Mouse (Mus musculus) cortical plate, adult 2 months (tissue): ENCODE data around the gene Ptprm. TPM values are rescaled to one million over a fixed set of nuclear protein-coding genes. Genes with fewer than 3 reads are reported as not detected.

Source experiments
- H3K27ac ChIP-seq: fragments of 200-500 bp; 2 replicates; pipeline ENCODE4 v1.5.1; 2012; ENCODE audit warnings: low read length, control low read depth, inconsistent platforms; ENCODE audit not compliant: insufficient read depth
- H3K4me1 ChIP-seq: fragments of 200-500 bp; 2 replicates; pipeline ENCODE4 v1.6.1; 2011; ENCODE audit warnings: low read length; ENCODE audit not compliant: control insufficient read depth, insufficient read depth
- H3K4me3 ChIP-seq: fragments of 200-500 bp; 2 replicates; pipeline ENCODE4 v1.5.1; 2011; ENCODE audit warnings: mild to moderate bottlenecking, low read length, control low read depth; ENCODE audit not compliant: insufficient read depth
- CTCF ChIP-seq: fragments of 200-500 bp; IDR thresholded peaks from 2 replicates; pipeline ENCODE4 v1.5.1; 2011; ENCODE audit warnings: mild to moderate bottlenecking, control low read depth, low read length; ENCODE audit not compliant: insufficient read depth; ENCODE audit errors: extremely low read depth
- POLR2A ChIP-seq: fragments of 200-500 bp; IDR thresholded peaks from 2 replicates; pipeline ENCODE4 v1.6.1; 2011; ENCODE audit warnings: mild to moderate bottlenecking, low read length, control low read depth; ENCODE audit not compliant: insufficient read depth; ENCODE audit errors: extremely low read depth
- polyA plus RNA-seq: library from polyadenylated mRNA; depleted of rRNA; stranded (reverse); fragments of >200 nt; gene quantifications from 2 replicates; pipeline ENCODE4 v1.2.3, GENCODE M21; 2012

The Ptprm gene
- polyA plus RNA-seq, 1 experiment, result 21.8 TPM

GRCm38 (mm10) chr17:67073580-67073979, 280.7 kb downstream of the Ptprm start:
- H3K27ac ChIP-seq, result no peak overlapping the region
- no peak overlapping the region for H3K4me3 ChIP-seq
- H3K4me1 ChIP-seq, result 0 out of 2 replicates have a peak, but pooled peaks cover 2% of the 10 kb centered on the region
- TF ChIP-seq POLR2A, result no peak
- no peak for TF ChIP-seq CTCF

GRCm38 (mm10) chr17:67073139-67073538, 281.1 kb downstream of the Ptprm start:
- H3K4me1 ChIP-seq, result 0 out of 2 replicates have a peak, but pooled peaks cover 2% of the 10 kb centered on the region
- no peak overlapping the region for H3K27ac ChIP-seq

GRCm38 (mm10) chr17:67071231-67072009, 282.8 kb downstream of the Ptprm start:
- Histone ChIP-seq H3K27ac (no peak overlapping the region), H3K4me3 (no peak overlapping the region), H3K4me1 (0 out of 2 replicates have a peak, but pooled peaks cover 2% of the 10 kb centered on the region)
- TF ChIP-seq CTCF (no peak), POLR2A (no peak)

More at GRCm38 (mm10) chr17:67073139-67073538, 281.1 kb downstream of the Ptprm start:
- H3K4me3 ChIP-seq, result no peak overlapping the region
- TF ChIP-seq CTCF (no peak), POLR2A (no peak)

GRCm38 (mm10) chr17:67063611-67064010, 290.6 kb downstream of the Ptprm start:
- Histone ChIP-seq H3K4me3 (no peak overlapping the region), H3K27ac (no peak overlapping the region), H3K4me1 (no peaks in the 10 kb centered on the region)
- TF ChIP-seq CTCF (no peak), POLR2A (no peak)

GRCm38 (mm10) chr17:67055681-67056080, 298.6 kb downstream of the Ptprm start:
- Histone ChIP-seq H3K27ac (no peak overlapping the region), H3K4me3 (no peak overlapping the region), H3K4me1 (no peaks in the 10 kb centered on the region)
- TF ChIP-seq POLR2A (no peak), CTCF (no peak)

GRCm38 (mm10) chr17:67054202-67054601, 300.1 kb downstream of the Ptprm start:
- Histone ChIP-seq H3K4me3 (no peak overlapping the region), H3K4me1 (no peaks in the 10 kb centered on the region), H3K27ac (no peak overlapping the region)
- TF ChIP-seq CTCF (no peak), POLR2A (no peak)

GRCm38 (mm10) chr17:67052624-67053314, 301.5 kb downstream of the Ptprm start:
- no peak overlapping the region for H3K4me3 ChIP-seq

GRCm38 (mm10) chr17:67047697-67048096, 306.6 kb downstream of the Ptprm start:
- Histone ChIP-seq H3K27ac (no peak overlapping the region), H3K4me1 (no peaks in the 10 kb centered on the region), H3K4me3 (no peak overlapping the region)
- no peak for TF ChIP-seq CTCF
- no peak for TF ChIP-seq POLR2A

More at GRCm38 (mm10) chr17:67052624-67053314, 301.5 kb downstream of the Ptprm start:
- TF ChIP-seq POLR2A (no peak), CTCF (no peak)
- H3K4me1 ChIP-seq, result no peaks in the 10 kb centered on the region
- no peak overlapping the region for H3K27ac ChIP-seq

- TF ChIP-seq POLR2A (no peak), CTCF (no peak)
- Histone ChIP-seq H3K4me1 (no peaks in the 10 kb centered on the region), H3K4me3 (no peak overlapping the region), H3K27ac (no peak overlapping the region)
These were observed 315.7 kb downstream of the Ptprm start for GRCm38 (mm10) chr17:67038558-67038957.
